Mouse (Mus musculus) forebrain, embryonic 15.5 days (tissue): ENCODE measurements around the gene Nlrp9b. TPM values are rescaled to one million over a fixed set of nuclear protein-coding genes. Genes with fewer than 3 reads are reported as not detected.
"Not testable (repeated sequence)": the region's sequence is repeated elsewhere in the genome, so short reads cannot be mapped to it uniquely, and the experiment has no call there.

ENCODE experiments used
- ATAC-seq: fragments of 200-750 bp; cut with Nextera tagmentation; replicated peaks from 2 replicates; pipeline ENCODE4 v1.8.0; 2017; ENCODE audit warnings: mild to moderate bottlenecking, moderate TSS enrichment, moderate library complexity
- H3K27ac ChIP-seq: fragments of 300-500 bp; sonication (generic); replicated peaks from 2 replicates; pipeline ENCODE4 v1.5.1; 2015; ENCODE audit warnings: mild to moderate bottlenecking, inconsistent platforms
- H3K27me3 ChIP-seq: fragments of 300-500 bp; sonication (generic); 2 replicates; pipeline ENCODE4 v1.6.1; 2015; ENCODE audit warnings: inconsistent platforms
- H3K36me3 ChIP-seq: fragments of 300-500 bp; sonication (generic); 2 replicates; pipeline ENCODE4 v1.6.1; 2015; ENCODE audit warnings: mild to moderate bottlenecking, inconsistent platforms
- H3K4me1 ChIP-seq: fragments of 300-500 bp; sonication (generic); 2 replicates; pipeline ENCODE4 v1.6.1; 2015; ENCODE audit warnings: inconsistent platforms
- H3K4me2 ChIP-seq: fragments of 300-500 bp; sonication (generic); replicated peaks from 2 replicates; pipeline ENCODE4 v1.6.1; 2015; ENCODE audit warnings: mild to moderate bottlenecking, inconsistent platforms
- H3K4me3 ChIP-seq: fragments of 300-500 bp; sonication (generic); 2 replicates; pipeline ENCODE4 v1.5.1; 2015; ENCODE audit warnings: mild to moderate bottlenecking, inconsistent platforms
- H3K9ac ChIP-seq: fragments of 300-500 bp; sonication (generic); replicated peaks from 2 replicates; pipeline ENCODE4 v1.6.1; 2015; ENCODE audit warnings: mild to moderate bottlenecking, inconsistent platforms
- H3K9me3 ChIP-seq: fragments of 300-500 bp; sonication (generic); 2 replicates; pipeline ENCODE4 v1.6.1; 2016; ENCODE audit warnings: inconsistent platforms
- WGBS: fragments of 180-500 bp; shearing (Covaris S2); methylation state at CpG from one replicate; pipeline ENCODE4 v1.1.7; 2015; ENCODE audit warnings: mixed read lengths; 5-methylcytosine and 5-hydroxymethylcytosine counted together
- polyA plus RNA-seq: library from polyadenylated mRNA; unstranded; fragments of >200 nt; fragmentation: Nextera tagmentation; extraction: Ambion mirVana; gene quantifications from 2 replicates; pipeline ENCODE4 v1.2.1, GENCODE M21; 2015

Gene Nlrp9b
- polyA plus RNA-seq, 1 experiment from 2014 or later = not detected

DNA sequence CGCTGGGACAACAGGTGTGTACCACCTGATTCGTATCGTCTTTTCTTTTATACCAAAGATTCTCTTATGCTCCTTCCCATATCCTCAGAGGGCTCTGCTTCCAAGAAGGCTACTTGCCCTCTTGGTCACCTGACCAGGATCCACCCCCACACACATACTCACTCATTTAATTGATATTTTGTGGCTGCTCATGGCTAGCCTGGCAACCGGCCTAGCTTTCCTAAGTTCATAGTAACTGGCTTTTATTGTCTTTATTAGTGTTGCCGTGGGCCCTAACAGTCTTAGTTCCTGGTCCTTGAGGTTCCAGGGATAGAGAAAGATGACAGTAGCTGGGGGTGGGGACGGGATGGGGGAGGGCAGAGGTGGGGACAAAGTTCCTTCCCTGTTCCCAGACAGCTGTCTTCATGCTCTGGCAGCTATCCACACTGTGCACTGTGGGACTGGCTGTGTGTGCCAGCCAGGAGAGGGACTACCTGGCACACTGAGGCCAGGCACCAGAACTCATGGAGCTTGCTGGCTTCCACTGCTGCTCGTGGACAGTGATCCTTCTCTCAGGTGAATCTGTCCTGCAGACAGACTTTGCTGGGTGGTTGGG, 26.2 kb upstream of the Nlrp9b start, which contains the start of gene Ceacam20:
TSS of gene Ceacam20 (plus strand) at position 428 of the 595 bp plus-strand sequence.
- no peaks in the 10 kb centered on the region for H3K36me3 ChIP-seq
- no peaks in the 10 kb centered on the region for H3K9me3 ChIP-seq
- H3K9ac ChIP-seq = no peak within 1 kb of the TSS
- H3K4me1 ChIP-seq = no peaks in the 10 kb centered on the region
- H3K4me3 ChIP-seq = no peak within 1 kb of the TSS
- no peaks in the 10 kb centered on the region for H3K27me3 ChIP-seq
- no peak within 1 kb of the TSS for H3K27ac ChIP-seq
- WGBS = 81% methylated on average over 7 of the region's 7 CpGs
- no peak within 1 kb of the TSS for H3K4me2 ChIP-seq
- ATAC-seq = no peak

DNA sequence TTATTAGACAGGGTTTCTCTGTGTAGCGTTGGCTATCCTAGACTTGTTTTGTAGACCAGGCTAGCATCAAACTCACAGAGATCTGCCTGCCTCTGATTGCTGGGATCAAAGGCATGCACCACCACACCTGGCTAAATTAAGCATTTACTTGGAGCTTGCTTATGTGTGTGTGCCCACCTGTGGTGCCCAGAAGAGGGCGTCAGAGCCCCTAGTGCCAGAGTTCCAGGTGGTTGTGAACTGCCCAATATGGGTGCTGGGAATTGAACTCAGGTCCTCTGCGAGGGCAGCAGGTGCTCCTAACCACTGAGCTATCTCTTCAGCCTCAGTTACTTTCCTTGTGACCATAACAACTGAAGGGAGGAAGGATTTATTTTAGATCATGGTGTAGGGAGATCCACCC, 22.2 kb upstream of the Nlrp9b start:
- H3K27me3 ChIP-seq = no peaks in the 10 kb centered on the region
- no peak for ATAC-seq
- H3K4me3 ChIP-seq = no peak overlapping the region
- H3K27ac ChIP-seq = no peak overlapping the region
- H3K4me2 ChIP-seq = no peak overlapping the region
- no peaks in the 10 kb centered on the region for H3K36me3 ChIP-seq
- no peak overlapping the region for H3K9ac ChIP-seq
- 79% methylated on average over 3 of the region's 3 CpGs for WGBS
- H3K4me1 ChIP-seq = no peaks in the 10 kb centered on the region
- H3K9me3 ChIP-seq = no peaks in the 10 kb centered on the region

DNA sequence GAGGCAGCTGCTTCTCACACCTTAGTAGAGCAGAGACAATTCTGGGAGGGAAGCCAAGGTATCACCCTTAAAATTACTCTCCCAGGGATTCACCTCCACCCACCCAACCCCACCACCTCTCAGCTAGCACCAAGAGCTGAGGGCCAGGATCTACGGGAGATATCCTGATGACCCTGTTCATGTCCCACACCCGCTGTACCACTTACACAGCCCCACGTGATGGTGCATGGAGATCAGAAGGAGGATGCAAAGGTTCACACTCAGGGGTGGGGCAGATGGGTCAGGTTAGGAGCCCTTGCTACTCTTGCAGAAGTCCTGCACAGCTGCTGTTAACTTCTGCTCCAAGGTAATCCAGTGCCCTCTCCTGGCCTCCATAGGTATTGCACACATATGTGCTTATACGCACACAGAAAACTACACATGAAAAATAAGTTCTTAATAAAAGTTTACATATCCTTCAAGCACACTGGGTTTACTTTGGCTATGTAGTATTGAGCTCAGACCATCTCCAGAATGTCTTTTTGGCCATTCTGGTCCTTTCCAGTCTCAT, 21.6 kb upstream of the Nlrp9b start:
- Histone ChIP-seq H3K4me3 (no peak overlapping the region), H3K27ac (no peak overlapping the region), H3K36me3 (no peaks in the 10 kb centered on the region), H3K4me1 (no peaks in the 10 kb centered on the region), H3K27me3 (no peaks in the 10 kb centered on the region), H3K9me3 (no peaks in the 10 kb centered on the region), H3K9ac (no peak overlapping the region), H3K4me2 (no peak overlapping the region)
- no peak for ATAC-seq
- 94% methylated on average over 4 of the region's 4 CpGs for WGBS

DNA sequence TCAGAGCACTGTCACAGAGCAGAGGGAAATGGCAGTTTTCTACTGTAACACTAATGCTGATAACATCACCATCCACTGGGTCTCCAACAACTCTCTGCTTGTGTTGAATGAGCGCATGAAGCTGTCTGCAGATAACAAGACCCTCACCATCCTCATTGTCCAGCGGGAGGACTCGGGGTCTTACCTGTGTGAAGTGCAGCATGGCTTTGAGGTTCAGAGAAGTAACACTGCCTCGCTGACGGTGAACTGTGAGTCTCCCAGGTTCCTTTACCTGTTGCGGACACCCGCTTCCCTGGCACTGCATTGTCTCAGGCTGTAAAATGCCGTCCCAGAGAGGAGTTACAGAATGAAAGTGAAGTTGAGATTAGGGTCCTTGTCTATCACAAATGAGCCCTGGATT, 21.1 kb upstream of the Nlrp9b start:
- Histone ChIP-seq H3K4me3 (no peak overlapping the region), H3K4me1 (no peaks in the 10 kb centered on the region), H3K4me2 (no peak overlapping the region), H3K36me3 (no peaks in the 10 kb centered on the region), H3K9ac (no peak overlapping the region), H3K9me3 (no peaks in the 10 kb centered on the region), H3K27me3 (no peaks in the 10 kb centered on the region), H3K27ac (no peak overlapping the region)
- 95% methylated on average over 8 of the region's 8 CpGs for WGBS
- ATAC-seq = no peak

DNA sequence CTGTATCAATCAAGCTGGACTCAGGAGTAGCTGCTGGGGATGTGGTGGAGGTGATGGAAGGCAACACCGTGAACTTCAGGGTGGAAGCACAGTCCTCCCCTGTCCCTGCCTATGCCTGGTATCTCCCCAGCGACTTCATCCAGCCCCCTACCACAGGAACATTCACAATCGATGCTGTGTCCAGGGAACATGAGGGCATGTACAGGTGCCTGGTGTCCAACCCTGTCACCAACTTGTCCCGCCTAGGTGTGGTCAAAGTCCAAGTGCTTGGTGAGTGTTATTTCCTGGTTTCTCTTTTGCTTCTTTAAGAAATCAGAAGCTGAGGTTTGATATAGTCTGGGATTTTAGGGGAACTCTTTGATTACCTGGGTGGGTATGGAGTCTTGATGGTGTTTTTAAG, 19.7 kb upstream of the Nlrp9b start:
- no peak for ATAC-seq
- H3K36me3 ChIP-seq = no peaks in the 10 kb centered on the region
- H3K27ac ChIP-seq = no peak overlapping the region
- no peak overlapping the region for H3K4me2 ChIP-seq
- WGBS = 91% methylated on average over 4 of the region's 4 CpGs
- H3K4me1 ChIP-seq = no peaks in the 10 kb centered on the region
- H3K4me3 ChIP-seq = no peak overlapping the region
- no peaks in the 10 kb centered on the region for H3K27me3 ChIP-seq
- no peak overlapping the region for H3K9ac ChIP-seq
- no peaks in the 10 kb centered on the region for H3K9me3 ChIP-seq

DNA sequence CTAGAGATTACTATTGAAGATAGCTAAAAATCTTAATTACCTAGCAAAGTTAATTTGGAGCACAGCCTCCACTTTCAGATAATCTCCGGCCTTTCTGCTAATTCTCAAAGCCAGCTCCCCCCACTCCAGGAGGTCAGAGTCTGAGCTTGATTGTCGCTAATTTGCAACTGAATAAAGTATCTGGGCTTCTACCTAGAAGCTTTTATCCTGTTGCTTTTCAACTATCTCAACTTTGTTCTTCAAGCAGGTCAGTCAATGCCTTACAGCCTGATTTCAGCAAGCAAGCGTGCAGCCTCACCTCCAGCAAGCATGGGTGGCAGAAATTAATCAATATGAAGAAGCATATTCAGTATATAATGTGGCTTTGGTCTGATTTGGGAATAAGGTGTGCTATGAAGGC, 5.5 kb downstream of the Nlrp9b start:
- H3K9ac ChIP-seq, H3K4me3 ChIP-seq, H3K27ac ChIP-seq, H3K36me3 ChIP-seq, H3K4me1 ChIP-seq, ATAC-seq, H3K4me2 ChIP-seq, H3K27me3 ChIP-seq: not testable (repeated sequence)
- H3K9me3 ChIP-seq = peaks cover 12% of the 10 kb centered on the region; the same call in 1 of the 2 replicates
- 62% methylated on average over 3 of the region's 3 CpGs for WGBS

DNA sequence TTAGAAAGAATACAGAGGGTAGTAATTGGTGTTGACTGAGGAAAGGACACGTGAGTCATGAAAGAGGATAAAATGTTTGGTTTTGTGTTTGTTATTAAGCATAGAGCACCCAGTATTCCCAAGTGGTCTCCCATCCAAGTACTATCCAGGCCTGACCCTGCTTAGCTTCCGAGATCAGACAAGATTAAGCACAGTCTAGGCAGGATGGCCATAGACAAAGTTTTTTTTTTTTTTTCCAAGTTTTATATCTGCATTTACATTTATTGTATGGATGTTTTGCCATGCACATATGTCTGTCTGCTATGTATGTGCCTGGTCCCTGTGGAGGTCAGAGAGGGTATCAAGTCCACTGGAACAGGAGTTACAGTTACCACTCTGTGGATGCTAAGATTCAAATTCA, 18.7 kb downstream of the Nlrp9b start:
- 65% methylated on average over 2 of the region's 2 CpGs for WGBS
- no peaks in the 10 kb centered on the region for H3K27me3 ChIP-seq

DNA sequence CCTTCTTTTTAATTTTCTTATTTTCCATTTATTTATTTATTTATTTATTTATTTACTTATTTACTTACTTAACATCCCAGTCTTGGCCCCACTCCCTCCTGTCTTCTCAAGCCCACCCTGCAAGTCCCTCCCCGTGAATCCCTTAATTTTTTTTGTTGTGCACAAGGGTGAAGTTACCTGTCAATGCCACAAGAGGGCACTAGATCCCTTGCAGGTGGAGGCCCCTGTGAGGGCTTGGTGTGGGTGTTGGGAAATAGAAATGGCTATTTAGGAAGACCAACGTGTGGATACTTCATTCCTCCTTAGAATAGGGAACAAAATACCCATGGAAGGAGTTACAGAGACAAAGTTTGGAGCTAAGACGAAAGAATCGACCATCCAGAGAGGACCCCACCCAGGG, 72.8 kb downstream of the Nlrp9b start:
- H3K27ac ChIP-seq, H3K36me3 ChIP-seq, H3K9ac ChIP-seq, H3K4me3 ChIP-seq, H3K9me3 ChIP-seq, H3K4me2 ChIP-seq, ATAC-seq, H3K4me1 ChIP-seq, H3K27me3 ChIP-seq: not testable (repeated sequence)
- 65% methylated on average over 4 of the region's 4 CpGs for WGBS

More for the DNA sequence above, 18.7 kb downstream of the Nlrp9b start:
- Histone ChIP-seq H3K4me3 (no peak overlapping the region), H3K4me1 (no peaks in the 10 kb centered on the region), H3K27ac (no peak overlapping the region), H3K4me2 (no peak overlapping the region), H3K36me3 (no peaks in the 10 kb centered on the region), H3K9me3 (peaks cover 9% of the 10 kb centered on the region; the same call in 1 of the 2 replicates), H3K9ac (no peak overlapping the region)
- no peak for ATAC-seq

DNA sequence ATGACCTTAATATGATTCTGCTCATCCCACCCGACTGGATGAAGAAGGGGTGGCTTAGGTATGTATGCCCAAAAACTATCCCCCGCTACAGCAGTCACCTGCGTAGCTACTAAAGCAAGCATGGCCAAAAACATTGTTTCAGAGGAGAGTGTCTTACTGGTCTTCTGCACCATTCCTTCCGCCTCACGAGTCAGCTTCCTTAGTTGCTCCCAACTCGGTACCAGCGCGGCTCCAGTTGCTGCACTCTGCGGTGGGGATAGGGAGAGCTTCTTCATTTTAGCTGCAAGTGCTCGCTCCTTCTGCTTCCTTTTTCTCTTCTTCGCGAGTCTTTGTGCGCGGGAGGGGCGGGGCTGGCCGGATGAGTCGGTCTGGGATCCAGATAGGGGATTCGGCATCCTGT, 86.9 kb downstream of the Nlrp9b start:
- not testable (repeated sequence) for H3K4me2 ChIP-seq, H3K27me3 ChIP-seq, H3K9me3 ChIP-seq, H3K4me1 ChIP-seq, H3K36me3 ChIP-seq, ATAC-seq, H3K9ac ChIP-seq, H3K27ac ChIP-seq, H3K4me3 ChIP-seq
- 71% methylated on average over 18 of the region's 18 CpGs for WGBS

DNA sequence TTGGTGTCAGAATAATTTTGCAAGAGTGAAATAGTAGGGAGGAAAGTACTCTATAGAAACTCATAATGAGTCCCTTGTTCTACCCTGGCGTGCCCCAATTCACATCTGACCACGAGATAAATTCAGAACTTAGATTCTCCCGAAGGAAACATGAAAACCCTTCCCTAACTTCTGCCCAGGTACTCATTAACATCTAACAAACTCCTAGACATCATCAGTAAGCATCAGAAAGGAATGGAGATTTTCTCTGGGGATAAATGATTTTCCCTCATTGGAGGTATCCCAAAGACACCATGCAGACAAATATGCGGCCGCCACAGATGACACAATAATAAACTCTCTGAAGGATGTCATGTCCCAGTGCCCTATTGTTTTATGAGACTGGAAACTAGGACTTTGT, 108.1 kb downstream of the Nlrp9b start, which contains the start of gene Vmn1r91:
TSS of gene Vmn1r91 (plus strand) at position 301 of the 400 bp plus-strand sequence.
- WGBS = 84% methylated on average over 5 of the region's 5 CpGs
- H3K4me3 ChIP-seq, ATAC-seq, H3K4me1 ChIP-seq, H3K27me3 ChIP-seq, H3K9me3 ChIP-seq, H3K27ac ChIP-seq, H3K9ac ChIP-seq, H3K36me3 ChIP-seq, H3K4me2 ChIP-seq: not testable (repeated sequence)

DNA sequence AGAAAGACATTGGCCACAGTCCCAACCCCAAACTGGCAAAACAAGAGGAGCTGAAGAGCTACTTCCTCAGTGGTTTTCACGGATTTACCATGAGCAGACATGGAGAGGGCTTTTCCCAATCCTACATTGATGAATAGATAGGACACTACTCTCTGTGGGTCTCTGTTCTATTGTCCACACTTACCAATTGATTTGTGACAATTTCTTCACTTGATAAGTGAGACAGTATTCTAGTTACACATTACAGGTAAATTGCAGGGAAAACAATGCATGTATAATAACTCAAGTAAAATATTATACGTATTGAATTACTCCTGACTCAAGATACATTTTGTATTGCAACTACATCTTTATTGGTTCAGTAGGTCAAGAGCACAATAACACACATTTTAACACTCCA, 131.2 kb downstream of the Nlrp9b start, which contains the start of gene Gm16442:
TSS of gene Gm16442 (minus strand) at position 101 of the 400 bp plus-strand sequence.
- H3K36me3 ChIP-seq, H3K9me3 ChIP-seq, H3K9ac ChIP-seq, H3K4me1 ChIP-seq, H3K27ac ChIP-seq, ATAC-seq, H3K27me3 ChIP-seq, H3K4me2 ChIP-seq, H3K4me3 ChIP-seq: not testable (repeated sequence)
- WGBS = no CpG with 5 or more reads among the region's 2 CpGs
